Mouse (Mus musculus): ENCODE data around the gene C130074G19Rik.

DNA sequence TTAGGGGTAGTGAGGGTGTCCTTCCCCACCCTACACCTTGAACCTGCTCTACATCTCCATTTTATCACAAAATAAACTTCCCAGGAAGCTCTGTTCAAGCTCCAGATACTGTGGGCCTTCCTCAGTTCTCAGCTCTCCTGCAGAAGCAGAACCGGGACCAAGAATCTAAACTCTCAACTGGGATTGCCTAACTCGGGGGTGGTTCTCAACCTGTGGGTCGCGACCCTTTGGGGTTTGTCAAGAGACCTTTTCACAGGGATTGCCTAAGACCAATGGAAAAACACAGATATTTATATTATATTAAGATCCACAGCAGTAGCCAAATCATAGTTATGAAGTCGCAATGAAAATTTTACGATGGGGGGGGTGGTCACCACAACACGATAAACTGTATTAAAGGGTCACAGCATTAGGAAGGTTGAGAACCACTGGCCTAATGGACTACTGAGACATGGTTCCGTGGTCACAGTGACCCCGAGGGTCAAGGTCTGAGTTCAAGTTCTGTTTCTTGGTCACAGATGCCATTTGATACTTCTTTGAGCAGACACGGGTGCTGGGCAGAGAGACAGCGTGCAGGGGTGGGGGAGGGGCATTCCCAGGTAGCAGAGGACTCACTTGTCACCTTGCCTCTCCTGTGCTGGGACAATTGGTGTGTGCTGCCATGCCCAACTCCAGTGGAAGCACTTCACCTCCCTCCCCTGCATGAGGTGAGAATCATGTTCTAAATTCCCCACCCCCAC, 12.2 kb downstream of the C130074G19Rik start:
- no peak for TF ChIP-seq CTCF (IDR thresholded peaks at IDR 0.05; ENCODE audit: low read depth, low read length)
- TF ChIP-seq TAL1 (conservative IDR thresholded peaks at IDR 0.05; ENCODE audit: low read depth, low read length) = no peak
- TF ChIP-seq POLR2AphosphoS5 (IDR thresholded peaks at IDR 0.05; ENCODE audit: insufficient replicate concordance, low read depth, low read length) = no peak
- no peak for TF ChIP-seq GATA1 (IDR thresholded peaks at IDR 0.05; ENCODE audit: borderline replicate concordance, low read length)
